Mouse (Mus musculus) E14TG2a.4 (cell line): ENCODE results near the gene Map7.

Experiments
- H3K27me3 ChIP-seq: 2 replicates; pipeline ENCODE4 v1.6.1; 2014; ENCODE audit warnings: low read length, control low read depth; ENCODE audit not compliant: insufficient read depth
- H3K36me3 ChIP-seq: 2 replicates; pipeline ENCODE4 v1.6.1; 2014; ENCODE audit warnings: low read length, control low read depth; ENCODE audit not compliant: insufficient read depth
- H3K4me1 ChIP-seq: replicated peaks from 2 replicates; pipeline ENCODE4 v1.6.1; 2014; ENCODE audit warnings: low read depth, low read length, control low read depth
- H3K4me3 ChIP-seq: replicated peaks from 2 replicates; pipeline ENCODE4 v1.5.1; 2014; ENCODE audit warnings: mild to moderate bottlenecking, low read length
- H3K9me3 ChIP-seq: 2 replicates; pipeline ENCODE4 v1.6.1; 2014; ENCODE audit warnings: low read length, control low read depth
- CTCF ChIP-seq: conservative IDR thresholded peaks from 2 replicates; pipeline ENCODE4 v1.5.1; 2014; ENCODE audit warnings: low read length
- NANOG ChIP-seq: IDR thresholded peaks from 2 replicates; pipeline ENCODE4 v1.6.1; 2014; ENCODE audit warnings: borderline replicate concordance, low read length, mixed read lengths
- POU5F1 ChIP-seq: IDR thresholded peaks from 2 replicates; pipeline ENCODE4 v1.6.1; 2014; ENCODE audit warnings: low read length, borderline replicate concordance

Gene Map7

GRCm38 (mm10) chr10:20204696-20205431, 56.6 kb downstream of the Map7 start:
- Histone ChIP-seq H3K4me1 (peaks cover 57% of the 10 kb centered on the region), H3K9me3 (no peaks in the 10 kb centered on the region), H3K27me3 (no peaks in the 10 kb centered on the region), H3K4me3 (no peak overlapping the region), H3K36me3 (no peaks in the 10 kb centered on the region; the same call in 1 of the 2 replicates)
- TF ChIP-seq NANOG (no peak), CTCF (no peak), POU5F1 (no peak)

GRCm38 (mm10) chr10:20206966-20207365, 58.7 kb downstream of the Map7 start:
- H3K4me1 ChIP-seq = peaks cover 40% of the 10 kb centered on the region
- H3K27me3 ChIP-seq = no peaks in the 10 kb centered on the region
- TF ChIP-seq NANOG (no peak), POU5F1 (no peak), CTCF (no peak)
- no peak overlapping the region for H3K4me3 ChIP-seq
- H3K9me3 ChIP-seq = no peaks in the 10 kb centered on the region
- H3K36me3 ChIP-seq = no peaks in the 10 kb centered on the region

- H3K36me3 ChIP-seq = 0 out of 2 replicates have a peak, but pooled peaks cover 2% of the 10 kb centered on the region
- TF ChIP-seq CTCF = no peak
- TF ChIP-seq POU5F1 = no peak
- TF ChIP-seq NANOG = no peak
- no peak overlapping the region for H3K4me3 ChIP-seq
- peaks cover 20% of the 10 kb centered on the region for H3K4me1 ChIP-seq
- no peaks in the 10 kb centered on the region for H3K9me3 ChIP-seq
- no peaks in the 10 kb centered on the region for H3K27me3 ChIP-seq
Measured at GRCm38 (mm10) chr10:20209609-20210341, 61.5 kb downstream of the Map7 start.

- Histone ChIP-seq H3K9me3 (no peaks in the 10 kb centered on the region), H3K27me3 (no peaks in the 10 kb centered on the region), H3K4me3 (no peak overlapping the region), H3K4me1 (peaks cover 51% of the 10 kb centered on the region), H3K36me3 (0 out of 2 replicates have a peak, but pooled peaks cover 2% of the 10 kb centered on the region)
- TF ChIP-seq NANOG = no peak
- no peak for TF ChIP-seq POU5F1
- TF ChIP-seq CTCF = no peak
Measured at GRCm38 (mm10) chr10:20214418-20214817, 66.1 kb downstream of the Map7 start.

GRCm38 (mm10) chr10:20216982-20217381, 68.7 kb downstream of the Map7 start:
- peaks cover 12% of the 10 kb centered on the region; the same call in 1 of the 2 replicates for H3K36me3 ChIP-seq
- H3K9me3 ChIP-seq = no peaks in the 10 kb centered on the region
- H3K4me1 ChIP-seq = peaks cover 73% of the 10 kb centered on the region
- no peak for TF ChIP-seq CTCF
- no peak for TF ChIP-seq NANOG
- TF ChIP-seq POU5F1 = no peak
- H3K4me3 ChIP-seq = no peak overlapping the region
- H3K27me3 ChIP-seq = no peaks in the 10 kb centered on the region

- TF ChIP-seq POU5F1 (no peak), CTCF (no peak), NANOG (no peak)
- H3K4me3 ChIP-seq = no peak overlapping the region
- peaks cover 10% of the 10 kb centered on the region; the same call in 1 of the 2 replicates for H3K36me3 ChIP-seq
- no peaks in the 10 kb centered on the region for H3K9me3 ChIP-seq
- H3K4me1 ChIP-seq = peaks cover 74% of the 10 kb centered on the region
- H3K27me3 ChIP-seq = no peaks in the 10 kb centered on the region
Measured at GRCm38 (mm10) chr10:20218866-20219265, 70.6 kb downstream of the Map7 start.

- Histone ChIP-seq H3K4me1 (peaks cover 79% of the 10 kb centered on the region), H3K9me3 (no peaks in the 10 kb centered on the region), H3K4me3 (no peak overlapping the region), H3K36me3 (peaks cover 10% of the 10 kb centered on the region; the same call in 1 of the 2 replicates), H3K27me3 (no peaks in the 10 kb centered on the region)
- TF ChIP-seq CTCF = no peak
- TF ChIP-seq POU5F1 = no peak
- TF ChIP-seq NANOG = no peak
Measured at GRCm38 (mm10) chr10:20219538-20219937, 71.3 kb downstream of the Map7 start.

- TF ChIP-seq CTCF (no peak), POU5F1 (no peak), NANOG (no peak)
- peaks cover 85% of the 10 kb centered on the region for H3K4me1 ChIP-seq
- H3K36me3 ChIP-seq = peaks cover 10% of the 10 kb centered on the region; the same call in 1 of the 2 replicates
- H3K9me3 ChIP-seq = no peaks in the 10 kb centered on the region
- no peak overlapping the region for H3K4me3 ChIP-seq
- H3K27me3 ChIP-seq = no peaks in the 10 kb centered on the region
Measured at GRCm38 (mm10) chr10:20220443-20221071, 72.3 kb downstream of the Map7 start.
